Comparison of ENCODE assay signal across 10 mouse cellular contexts in the genomic region with DNA sequence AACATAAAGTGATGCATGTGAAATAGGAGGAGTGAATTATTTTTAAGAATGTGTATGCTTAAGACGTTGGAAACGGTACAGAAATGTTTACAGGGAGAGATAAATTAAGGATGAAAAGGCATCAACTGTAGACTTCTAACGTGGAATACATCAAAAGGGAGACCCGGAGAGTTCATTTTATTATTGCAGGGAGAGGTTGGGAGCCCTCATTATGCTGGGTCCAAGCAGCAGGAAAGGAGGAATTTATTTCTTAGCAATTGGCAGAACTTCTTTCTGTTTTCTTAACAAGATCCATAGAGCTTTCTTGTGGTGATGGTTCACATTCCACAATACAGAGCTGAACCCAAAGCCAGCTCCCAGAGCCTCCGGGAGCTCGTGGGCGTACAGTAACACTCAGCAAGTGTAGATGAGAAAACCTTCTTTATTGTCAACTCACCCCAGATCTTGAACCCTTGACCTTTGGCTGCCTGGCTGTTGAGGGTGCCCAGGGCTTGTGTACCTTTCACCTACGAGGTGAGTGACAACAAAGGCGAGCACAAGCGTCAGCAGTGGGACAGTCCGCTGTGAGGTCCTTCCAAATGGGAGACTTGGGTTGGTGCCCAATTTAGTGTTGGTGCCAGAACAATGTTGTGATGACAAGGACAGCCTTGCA.
DNase-seq lines count a peak whose midpoint lies in the region; ATAC-seq and TF ChIP-seq lines count a peak whose summit lies in the region.
"Had no signal": no experiment of that assay in that cellular context is flagged by ENCODE, and none has a peak within 500 bp of the region (broad histone marks: within the 10 kb centered on the region; RNA-seq: fewer than 3 reads in every experiment).

No protein-coding gene starts in this region.

- 59% methylated on average over 11 of the region's 11 CpGs for WGBS in kidney, adult 2 months
- WGBS in limb, embryonic 11.5 days: 29% methylated on average over 11 of the region's 11 CpGs

- no peak overlapping the region for H3K4me3 ChIP-seq in kidney, adult 2 months (ENCODE audit: insufficient read depth, low read depth, low read length)
- H3K4me3 ChIP-seq in limb, embryonic 11.5 days (ENCODE audit: low read depth, low read length): no peak overlapping the region
- H3K4me3 ChIP-seq: liver, embryonic 13.5 days had no signal

- no peak for TF ChIP-seq POLR2A in kidney, adult 2 months (IDR thresholded peaks at IDR 0.05; ENCODE audit: low read depth, low read length)

- no peaks in the 10 kb centered on the region for H3K27me3 ChIP-seq in kidney, adult 2 months (replicated peaks; ENCODE audit: control insufficient read depth, insufficient read depth, low read length)
- no peaks in the 10 kb centered on the region for H3K27me3 ChIP-seq in limb, embryonic 11.5 days (ENCODE audit: control insufficient read depth, insufficient read depth, low read length)
- H3K27me3 ChIP-seq: liver, embryonic 13.5 days had no signal

- peak; percentile 57; the same call in 1 of the 2 replicates for ATAC-seq in cerebellum, adult (ENCODE audit: insufficient number of reproducible peaks, low FRiP score, low TSS enrichment)
- peak; percentile 51 for ATAC-seq in limb, embryonic 11.5 days (ENCODE audit: insufficient number of reproducible peaks, low FRiP score, low TSS enrichment, low read depth)
- ATAC-seq in erythroid progenitor cell, adult 5-6 weeks (replicated peaks; ENCODE audit: low FRiP score, poor library complexity, severe bottlenecking): no peak

- H3K9ac ChIP-seq in limb, embryonic 11.5 days (ENCODE audit: low read length): no peak overlapping the region
- H3K9ac ChIP-seq: liver, embryonic 13.5 days had no signal

- H3K36me3 ChIP-seq in kidney, adult 2 months (ENCODE audit: control insufficient read depth, insufficient read depth, low read length): no peaks in the 10 kb centered on the region
- H3K36me3 ChIP-seq in limb, embryonic 11.5 days (ENCODE audit: control insufficient read depth, insufficient read depth, low read length): no peaks in the 10 kb centered on the region
- H3K36me3 ChIP-seq: liver, embryonic 13.5 days had no signal

- H3K4me2 ChIP-seq in limb, embryonic 11.5 days (ENCODE audit: low read depth, severe bottlenecking): no peak overlapping the region
- H3K4me2 ChIP-seq: liver, embryonic 13.5 days had no signal

- no peaks in the 10 kb centered on the region for H3K9me3 ChIP-seq in limb, embryonic 11.5 days (ENCODE audit: control insufficient read depth, low read length)
- H3K9me3 ChIP-seq: liver, embryonic 13.5 days had no signal

- no peak for TF ChIP-seq CTCF in kidney, adult 2 months (conservative IDR thresholded peaks at IDR 0.05; ENCODE audit: insufficient read depth, insufficient read length, low read depth, low read length)

- no peak overlapping the region for H3K27ac ChIP-seq in kidney, adult 2 months (ENCODE audit: insufficient read depth, low read depth, low read length)
- H3K27ac ChIP-seq in limb, embryonic 11.5 days (replicated peaks; ENCODE audit: low read depth, low read length): peak overlapping the region; percentile 61
- H3K27ac ChIP-seq: hindbrain, postnatal 0 days; liver, embryonic 13.5 days had no signal

- DNase-seq in cerebellum, postnatal 4 days (ENCODE audit: low spot score in 2 of 2): no peak
- DNase-seq in kidney, postnatal 4 days: peak; percentile 30 to 34
- no peak for DNase-seq in kidney, adult 2 months
- peak; percentile 23 for DNase-seq in cerebellum, adult 8-10 months
- peak; percentile 41 for DNase-seq in limb, embryonic 11.5 days (ENCODE audit: low spot score)
- DNase-seq in adrenal gland, postnatal 36 days: no peak
- DNase-seq: liver, embryonic 13.5 days had no signal

- H3K4me1 ChIP-seq in kidney, adult 2 months (ENCODE audit: control insufficient read depth, insufficient read depth, low read length): no peaks in the 10 kb centered on the region
- H3K4me1 ChIP-seq in limb, embryonic 11.5 days (ENCODE audit: control insufficient read depth, insufficient read depth, low read length): peaks cover 11% of the 10 kb centered on the region
- H3K4me1 ChIP-seq: liver, embryonic 13.5 days had no signal

Comparison
In these comparisons a context has a peak if more than half of its experiments do, and no peak if none do; other contexts are left out.
1. DNase-seq: peak in kidney, postnatal 4 days (2 of 2), cerebellum, adult 8-10 months (single experiment) and limb, embryonic 11.5 days (single experiment); none in cerebellum, postnatal 4 days (0 of 2), kidney, adult 2 months (single experiment) and adrenal gland, postnatal 36 days (0 of 2).